Mouse (Mus musculus): Measurements from ENCODE around the gene Gm21541.
"Not testable (repeated sequence)": the region's sequence is repeated elsewhere in the genome, so short reads cannot be mapped to it uniquely, and the experiment has no call there.

Gm21541 gene

GRCm38 (mm10) chr4:41903310-41903709 lies at the start of gene Gm21541:
TSS of gene Gm21541 (plus strand) at chr4:41903610.
- DNase-seq (ENCODE audit: inconsistent ontology term), result not testable (repeated sequence)

DNA sequence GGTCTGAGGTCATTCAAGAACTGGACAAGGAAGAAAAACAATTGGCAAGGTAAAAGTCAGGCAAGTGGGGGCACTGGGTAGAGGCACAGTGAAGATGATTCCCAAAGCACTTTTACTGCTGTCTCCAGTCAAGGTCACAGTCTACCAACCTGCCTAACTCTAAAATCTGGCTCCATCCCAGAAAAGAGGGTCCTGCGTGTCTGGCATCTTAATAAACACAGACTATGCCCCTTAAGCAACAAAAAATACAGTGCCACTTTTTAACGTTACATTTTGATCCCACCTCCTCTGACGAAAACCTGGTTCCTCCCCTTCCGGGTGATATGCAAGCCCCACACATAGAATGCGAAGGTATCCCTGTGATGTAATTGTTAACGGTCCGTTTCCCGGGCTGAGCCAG lies 37.9 kb downstream of the Gm21541 start, which contains the start of gene Gm20878:
Gm20878 (plus strand) TSS at position 301 of the 400 bp plus-strand sequence.
- DNase-seq (ENCODE audit: inconsistent ontology term), result not testable (repeated sequence)

Measured in Muller cell, postnatal 12 days (primary cell).